Mouse (Mus musculus): ENCODE data around the gene Myl9. TPM values are rescaled to one million over a fixed set of nuclear protein-coding genes. Genes with fewer than 3 reads are reported as not detected.

Myl9 gene
- 100 to 1,000 TPM; 391 to 523 TPM for total RNA-seq (2021)

GRCm38 (mm10) chr2:156774738-156775454 is at the start of gene Myl9:
TSS of gene Myl9 (plus strand) at chr2:156775420.
- intact Hi-C loops (cut with DNase I), result no loop called here
- peak; percentile 73 to 79 for DNase-seq

GRCm38 (mm10) chr2:156726344-156726743 is 48.9 kb upstream of the Myl9 start:
- DNase-seq, result no peak
- intact Hi-C loops (cut with DNase I), result loop anchor here (10.0 kb wide), 1 partner anchor 348 kb away; the partner anchor contains the start of gene Soga1

GRCm38 (mm10) chr2:156726878-156727277 is 48.3 kb upstream of the Myl9 start:
- intact Hi-C loops (cut with DNase I), result loop anchor here (10.0 kb wide), 1 partner anchor 348 kb away; the partner anchor contains the start of gene Soga1
- no peak for DNase-seq

GRCm38 (mm10) chr2:156729537-156730469 is 45.4 kb upstream of the Myl9 start:
- DNase-seq, result no peak
- intact Hi-C loops (cut with DNase I), result loop anchor here (10.0 kb wide), 1 partner anchor 345 kb away; the partner anchor contains the start of gene Soga1

GRCm38 (mm10) chr2:156730501-156730921 is 44.7 kb upstream of the Myl9 start:
- intact Hi-C loops (cut with DNase I), result no loop called here
- peak in 1 of 2 experiments; percentile 39 for DNase-seq

GRCm38 (mm10) chr2:156731592-156731991 is 43.6 kb upstream of the Myl9 start:
- no peak for DNase-seq
- intact Hi-C loops (cut with DNase I), result no loop called here

- intact Hi-C loops (cut with DNase I), result no loop called here
- peak; percentile 87 to 90 for DNase-seq
These were observed 43.1 kb upstream of the Myl9 start for GRCm38 (mm10) chr2:156732109-156732508.

- intact Hi-C loops (cut with DNase I), result loop anchor here (5.0 kb wide), 1 partner anchor 121 kb away; the partner anchor contains the start of gene 4930518I15Rik
- DNase-seq, result no peak
These were observed 39.4 kb upstream of the Myl9 start for GRCm38 (mm10) chr2:156735761-156736335.

GRCm38 (mm10) chr2:156736846-156737245 is 38.4 kb upstream of the Myl9 start:
- intact Hi-C loops (cut with DNase I), result loop anchor here (5.0 kb wide), 1 partner anchor 120 kb away; the partner anchor contains the start of gene 4930518I15Rik
- DNase-seq, result peak in 1 of 2 experiments; percentile 61

GRCm38 (mm10) chr2:156737976-156738375 is 37.2 kb upstream of the Myl9 start:
- peak in 1 of 2 experiments; percentile 65 for DNase-seq
- intact Hi-C loops (cut with DNase I), result loop anchor here (5.0 kb wide), 1 partner anchor 119 kb away; the partner anchor contains the start of gene 4930518I15Rik

- no peak for DNase-seq
- intact Hi-C loops (cut with DNase I), result no loop called here
These were observed 34.0 kb upstream of the Myl9 start for GRCm38 (mm10) chr2:156741265-156741664.

GRCm38 (mm10) chr2:156741998-156742397 is 33.2 kb upstream of the Myl9 start:
- intact Hi-C loops (cut with DNase I), result no loop called here
- DNase-seq, result no peak

GRCm38 (mm10) chr2:156743248-156743647 is 32.0 kb upstream of the Myl9 start:
- DNase-seq, result no peak
- intact Hi-C loops (cut with DNase I), result no loop called here

- intact Hi-C loops (cut with DNase I), result no loop called here
- DNase-seq, result no peak
These were observed 30.8 kb upstream of the Myl9 start for GRCm38 (mm10) chr2:156744414-156744813.

- no peak for DNase-seq
- intact Hi-C loops (cut with DNase I), result no loop called here
These were observed 27.9 kb upstream of the Myl9 start for GRCm38 (mm10) chr2:156747315-156747714.

- no peak for DNase-seq
- intact Hi-C loops (cut with DNase I), result no loop called here
These were observed 25.5 kb upstream of the Myl9 start for GRCm38 (mm10) chr2:156749687-156750086.

- no peak for DNase-seq
- intact Hi-C loops (cut with DNase I), result no loop called here
These were observed 18.3 kb upstream of the Myl9 start for GRCm38 (mm10) chr2:156756937-156757336.

- no peak for DNase-seq
- intact Hi-C loops (cut with DNase I), result loop anchor here (5.0 kb wide), 1 partner anchor 39 kb away; no protein-coding TSS in a partner anchor
These were observed 14.2 kb upstream of the Myl9 start for GRCm38 (mm10) chr2:156760843-156761505.

- intact Hi-C loops (cut with DNase I), result loop anchor here (5.0 kb wide), 1 partner anchor 39 kb away; no protein-coding TSS in a partner anchor
These were observed 13.5 kb upstream of the Myl9 start for GRCm38 (mm10) chr2:156761521-156762278.

More at GRCm38 (mm10) chr2:156761521-156762278, 13.5 kb upstream of the Myl9 start:
- no peak for DNase-seq
